9 mouse cellular contexts compared by ENCODE assay signal in the genomic region with DNA sequence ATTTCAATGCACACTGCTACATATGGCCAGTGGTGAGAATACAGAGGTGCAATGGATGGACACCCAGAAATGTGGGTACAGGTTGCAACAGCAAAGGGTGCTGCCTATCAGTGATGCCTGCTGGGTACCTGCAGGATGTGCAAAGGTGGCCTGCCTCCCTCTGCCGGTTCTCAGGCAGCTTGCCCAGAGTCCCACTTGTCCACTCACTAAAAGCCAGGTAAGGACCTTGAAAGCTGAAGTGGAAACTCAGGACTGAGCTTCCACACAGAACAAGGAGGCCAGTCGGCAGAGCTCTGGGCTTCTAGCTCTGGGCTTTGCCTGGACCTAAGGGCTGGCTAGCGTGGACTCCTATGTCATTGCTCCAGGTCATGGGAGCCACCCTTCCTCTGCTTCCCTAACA. TPM values are rescaled to one million over a fixed set of nuclear protein-coding genes. Genes with fewer than 3 reads are reported as not detected.
DNase-seq lines count a peak whose midpoint lies in the region; ATAC-seq lines count a peak whose summit lies in the region.
"Had no signal": no experiment of that assay in that cellular context is flagged by ENCODE, and none has a peak within 500 bp of the region (broad histone marks: within the 10 kb centered on the region; RNA-seq: fewer than 3 reads in every experiment).

No protein-coding gene starts in this region.

- H3K4me1 ChIP-seq in liver, embryonic 11.5 days (replicated peaks; ENCODE audit: control insufficient read depth, insufficient read depth, low read length), result peaks cover 41% of the 10 kb centered on the region
- H3K4me1 ChIP-seq in forebrain, embryonic 16.5 days (replicated peaks; ENCODE audit: control insufficient read depth, insufficient read depth, low read length), result peaks cover 83% of the 10 kb centered on the region
- H3K4me1 ChIP-seq in limb, embryonic 12.5 days (replicated peaks), result peaks cover 93% of the 10 kb centered on the region
- H3K4me1 ChIP-seq in neural tube, embryonic 15.5 days, result peaks cover 71% of the 10 kb centered on the region

- no peak for DNase-seq in liver, embryonic 11.5 days (ENCODE audit: low spot score)
- DNase-seq in liver, result no peak
- no peak for DNase-seq in embryo, embryonic 9.5 days (ENCODE audit: extremely low spot score)
- no peak for DNase-seq in layer of hippocampus, adult 9-10 months (ENCODE audit: low spot score)
- DNase-seq: cerebellum, adult 11 months; right cerebral cortex, adult 18-20 months had no signal

- 73% methylated on average over 3 of the region's 3 CpGs for WGBS in liver, embryonic 11.5 days
- WGBS in forebrain, embryonic 16.5 days, result 30% methylated on average over 3 of the region's 3 CpGs
- 53% methylated on average over 3 of the region's 3 CpGs for WGBS in limb, embryonic 12.5 days
- 54% methylated on average over 3 of the region's 3 CpGs for WGBS in neural tube, embryonic 15.5 days

- peaks cover 56% of the 10 kb centered on the region for H3K27me3 ChIP-seq in liver, embryonic 11.5 days (replicated peaks; ENCODE audit: control insufficient read depth, insufficient read depth, low read length)
- peaks cover 3% of the 10 kb centered on the region; the same call in 1 of the 2 replicates for H3K27me3 ChIP-seq in forebrain, embryonic 16.5 days (replicated peaks; ENCODE audit: control insufficient read depth, insufficient read depth, low read length)
- H3K27me3 ChIP-seq in limb, embryonic 12.5 days, result peaks cover 44% of the 10 kb centered on the region
- peaks cover 16% of the 10 kb centered on the region for H3K27me3 ChIP-seq in neural tube, embryonic 15.5 days (replicated peaks)

- peak overlapping the region; percentile 45; the same call in 1 of the 2 replicates for H3K27ac ChIP-seq in liver, embryonic 11.5 days (ENCODE audit: low read depth, low read length)
- peak overlapping the region; percentile 78 for H3K27ac ChIP-seq in forebrain, embryonic 16.5 days (ENCODE audit: low read length)
- peak overlapping the region; percentile 97 for H3K27ac ChIP-seq in limb, embryonic 12.5 days
- peak overlapping the region; percentile 83 for H3K27ac ChIP-seq in neural tube, embryonic 15.5 days (replicated peaks)

- no peak overlapping the region for H3K4me2 ChIP-seq in liver, embryonic 11.5 days
- H3K4me2 ChIP-seq in forebrain, embryonic 16.5 days (ENCODE audit: low read length), result no peak overlapping the region
- H3K4me2 ChIP-seq in limb, embryonic 12.5 days, result no peak overlapping the region
- H3K4me2 ChIP-seq in neural tube, embryonic 15.5 days, result no peak overlapping the region

- no peak overlapping the region for H3K9ac ChIP-seq in liver, embryonic 11.5 days (ENCODE audit: low read depth, low read length)
- H3K9ac ChIP-seq in forebrain, embryonic 16.5 days (replicated peaks; ENCODE audit: low read depth, low read length), result peak overlapping the region; percentile 42
- 0 out of 2 replicates have a peak overlapping the region, but pooled peaks have one; percentile 28 for H3K9ac ChIP-seq in limb, embryonic 12.5 days (replicated peaks)
- H3K9ac ChIP-seq in neural tube, embryonic 15.5 days (replicated peaks), result no peak overlapping the region

- H3K36me3 ChIP-seq in liver, embryonic 11.5 days (ENCODE audit: control insufficient read depth, insufficient read depth, low read length), result no peaks in the 10 kb centered on the region
- H3K36me3 ChIP-seq in forebrain, embryonic 16.5 days (ENCODE audit: control insufficient read depth, insufficient read depth), result peaks cover 3% of the 10 kb centered on the region; the same call in 1 of the 2 replicates
- peaks cover 38% of the 10 kb centered on the region for H3K36me3 ChIP-seq in limb, embryonic 12.5 days
- H3K36me3 ChIP-seq in neural tube, embryonic 15.5 days, result no peaks in the 10 kb centered on the region

- no peaks in the 10 kb centered on the region for H3K9me3 ChIP-seq in liver, embryonic 11.5 days (ENCODE audit: control insufficient read depth, low read length)
- H3K9me3 ChIP-seq in forebrain, embryonic 16.5 days (ENCODE audit: control insufficient read depth, low read length), result no peaks in the 10 kb centered on the region
- H3K9me3 ChIP-seq in limb, embryonic 12.5 days, result no peaks in the 10 kb centered on the region
- no peaks in the 10 kb centered on the region for H3K9me3 ChIP-seq in neural tube, embryonic 15.5 days (replicated peaks)

- H3K4me3 ChIP-seq in liver, embryonic 11.5 days (ENCODE audit: low read depth, low read length), result no peak overlapping the region
- H3K4me3 ChIP-seq in forebrain, embryonic 16.5 days (replicated peaks; ENCODE audit: low read length), result no peak overlapping the region
- H3K4me3 ChIP-seq in limb, embryonic 12.5 days (replicated peaks), result no peak overlapping the region
- no peak overlapping the region for H3K4me3 ChIP-seq in neural tube, embryonic 15.5 days (replicated peaks)

- no peak for ATAC-seq in liver, embryonic 11.5 days (replicated peaks; ENCODE audit: low FRiP score)
- ATAC-seq in forebrain, embryonic 16.5 days, result no peak
- ATAC-seq in limb, embryonic 12.5 days (ENCODE audit: insufficient number of reproducible peaks, insufficient read depth, low FRiP score, low TSS enrichment, low read depth), result no peak
- no peak for ATAC-seq in neural tube, embryonic 15.5 days (ENCODE audit: low FRiP score)

RNA-seq across cellular contexts. Expression of gene Lyl1, which starts 10.1 kb away (rescaled TPM):
- polyA plus RNA-seq in liver, embryonic 11.5 days (2014; fragmentation: Nextera tagmentation; extraction: Ambion mirVana), result 67.9 and 68.6 TPM in 2 replicates
- polyA plus RNA-seq in forebrain, embryonic 16.5 days (2015; fragmentation: Nextera tagmentation; extraction: Ambion mirVana), result 2.6 and 2.9 TPM in 2 replicates
- polyA plus RNA-seq in limb, embryonic 12.5 days (2016; fragmentation: Nextera tagmentation; extraction: Ambion mirVana), result 3.7 and 4.7 TPM in 2 replicates
- 3.1 and 6.1 TPM in 2 replicates for polyA plus RNA-seq in neural tube, embryonic 15.5 days (2015; fragmentation: Nextera tagmentation; extraction: Ambion mirVana)

RNA-seq across cellular contexts. Expression of gene G430095P16Rik, which starts 11.5 kb away (rescaled TPM):
- polyA plus RNA-seq in liver, embryonic 11.5 days (2014; fragmentation: Nextera tagmentation; extraction: Ambion mirVana), result 11.8 and 12.3 TPM in 2 replicates
- polyA plus RNA-seq in forebrain, embryonic 16.5 days (2015; fragmentation: Nextera tagmentation; extraction: Ambion mirVana), result 2.0 and 2.2 TPM in 2 replicates
- 9.7 and 11.8 TPM in 2 replicates for polyA plus RNA-seq in limb, embryonic 12.5 days (2016; fragmentation: Nextera tagmentation; extraction: Ambion mirVana)
- 1.4 and 1.8 TPM in 2 replicates for polyA plus RNA-seq in neural tube, embryonic 15.5 days (2015; fragmentation: Nextera tagmentation; extraction: Ambion mirVana)

RNA-seq across cellular contexts. Expression of gene Nacc1, which starts 23.6 kb away (rescaled TPM):
- polyA plus RNA-seq in liver, embryonic 11.5 days (2014; fragmentation: Nextera tagmentation; extraction: Ambion mirVana), result 23.0 and 25.2 TPM in 2 replicates
- polyA plus RNA-seq in forebrain, embryonic 16.5 days (2015; fragmentation: Nextera tagmentation; extraction: Ambion mirVana), result 15.5 and 15.7 TPM in 2 replicates
- polyA plus RNA-seq in limb, embryonic 12.5 days (2016; fragmentation: Nextera tagmentation; extraction: Ambion mirVana), result 16.9 and 21.4 TPM in 2 replicates
- 12.3 and 14.1 TPM in 2 replicates for polyA plus RNA-seq in neural tube, embryonic 15.5 days (2015; fragmentation: Nextera tagmentation; extraction: Ambion mirVana)

RNA-seq across cellular contexts. Expression of gene Trmt1, which starts 25.2 kb away (rescaled TPM):
- 94.1 and 95.6 TPM in 2 replicates for polyA plus RNA-seq in liver, embryonic 11.5 days (2014; fragmentation: Nextera tagmentation; extraction: Ambion mirVana)
- 63.4 and 73.3 TPM in 2 replicates for polyA plus RNA-seq in forebrain, embryonic 16.5 days (2015; fragmentation: Nextera tagmentation; extraction: Ambion mirVana)
- polyA plus RNA-seq in limb, embryonic 12.5 days (2016; fragmentation: Nextera tagmentation; extraction: Ambion mirVana), result 63.4 and 66.9 TPM in 2 replicates
- polyA plus RNA-seq in neural tube, embryonic 15.5 days (2015; fragmentation: Nextera tagmentation; extraction: Ambion mirVana), result 66.7 and 75.1 TPM in 2 replicates

RNA-seq across cellular contexts. Expression of gene Ier2, which starts 48.7 kb away (rescaled TPM):
- 46.5 and 50.1 TPM in 2 replicates for polyA plus RNA-seq in liver, embryonic 11.5 days (2014; fragmentation: Nextera tagmentation; extraction: Ambion mirVana)
- polyA plus RNA-seq in forebrain, embryonic 16.5 days (2015; fragmentation: Nextera tagmentation; extraction: Ambion mirVana), result 22.5 and 25.5 TPM in 2 replicates
- polyA plus RNA-seq in limb, embryonic 12.5 days (2016; fragmentation: Nextera tagmentation; extraction: Ambion mirVana), result 134 and 144 TPM in 2 replicates
- polyA plus RNA-seq in neural tube, embryonic 15.5 days (2015; fragmentation: Nextera tagmentation; extraction: Ambion mirVana), result 20.3 and 33.1 TPM in 2 replicates

Comparison
In these comparisons a context has a peak if more than half of its experiments do, and no peak if none do; other contexts are left out.
1. H3K27ac ChIP-seq: peak in every context shown above with its lines; median percentile 97 in limb, embryonic 12.5 days; 83 in neural tube, embryonic 15.5 days; 78 in forebrain, embryonic 16.5 days; 45 in liver, embryonic 11.5 days.
2. H3K9ac ChIP-seq: peak in forebrain, embryonic 16.5 days (single experiment) and limb, embryonic 12.5 days (single experiment); none in liver, embryonic 11.5 days (single experiment) and neural tube, embryonic 15.5 days (single experiment).